Mouse (Mus musculus) large intestine, adult 2 months (tissue): ENCODE data around the gene Olfr781. TPM values are rescaled to one million over a fixed set of nuclear protein-coding genes. Genes with fewer than 3 reads are reported as not detected.
"Not testable (repeated sequence)": the region's sequence is repeated elsewhere in the genome, so short reads cannot be mapped to it uniquely, and the experiment has no call there.

Source experiments
- DNase-seq: peaks from one replicate; pipeline ENCODE4 v3.0.0-alpha.2; 2012; ENCODE audit warnings: low read depth, low spot score
- WGBS: fragments of 180-500 bp; shearing (Covaris S2); methylation state at CpG from one replicate; pipeline ENCODE4 v1.1.7; 2018; 5-methylcytosine and 5-hydroxymethylcytosine counted together
- polyA plus RNA-seq: library from polyadenylated mRNA; depleted of rRNA; stranded (reverse); fragments of >200 nt; gene quantifications from 2 replicates; pipeline ENCODE4 v1.2.3, GENCODE M21; 2012; rRNA removed

Gene Olfr781
- not detected in 2 replicates for polyA plus RNA-seq

GRCm38 (mm10) chr10:129328554-129328953 lies at the start of gene Olfr781:
TSS of gene Olfr781 (plus strand) at chr10:129328854.
- DNase-seq: no peak

GRCm38 (mm10) chr10:129312973-129313372 lies 15.7 kb upstream of the Olfr781 start:
- 7% methylated on average over 1 of the region's 1 CpGs for WGBS
- DNase-seq: not testable (repeated sequence)

GRCm38 (mm10) chr10:129313521-129313920 lies 15.1 kb upstream of the Olfr781 start:
- not testable (repeated sequence) for DNase-seq
- WGBS: no CpG with 5 or more reads among the region's 1 CpGs

- WGBS: 74% methylated on average over 3 of the region's 3 CpGs
- DNase-seq: no peak
Measured at GRCm38 (mm10) chr10:129317817-129318216, 10.8 kb upstream of the Olfr781 start, which contains the start of gene Olfr780. TSS of gene Olfr780 (plus strand) at chr10:129318117.

GRCm38 (mm10) chr10:129348550-129348949 lies 19.9 kb downstream of the Olfr781 start, which contains the start of gene Olfr782:
TSS of gene Olfr782 (plus strand) at chr10:129348850.
- no peak for DNase-seq
- 81% methylated on average over 3 of the region's 3 CpGs for WGBS

- 32% methylated on average over 2 of the region's 2 CpGs for WGBS
- not testable (repeated sequence) for DNase-seq
Measured at GRCm38 (mm10) chr10:129352475-129352874, 23.8 kb downstream of the Olfr781 start.

- WGBS: 83% methylated on average over 4 of the region's 4 CpGs
Measured at GRCm38 (mm10) chr10:129356496-129356895, 27.8 kb downstream of the Olfr781 start.

GRCm38 (mm10) chr10:129357307-129357706 lies 28.7 kb downstream of the Olfr781 start:
- no peak for DNase-seq

More at GRCm38 (mm10) chr10:129356496-129356895, 27.8 kb downstream of the Olfr781 start:
- DNase-seq: not testable (repeated sequence)

GRCm38 (mm10) chr10:129374051-129374450 lies 45.4 kb downstream of the Olfr781 start:
- WGBS: 81% methylated on average over 5 of the region's 5 CpGs
- DNase-seq: not testable (repeated sequence)

More at GRCm38 (mm10) chr10:129357307-129357706, 28.7 kb downstream of the Olfr781 start:
- whole genome bisulfite sequencing: 72% methylated on average over 5 of the region's 5 CpGs

Other genes starting within 250 kb of the Olfr781 start
- not detected in 2 replicates for gene Olfr767, start 245.9 kb upstream of the Olfr781 start, polyA plus RNA-seq
- not detected in 2 replicates for gene Olfr768, start 229.5 kb upstream of the Olfr781 start, polyA plus RNA-seq
- gene Olfr769, start 211.0 kb upstream of the Olfr781 start, polyA plus RNA-seq: not detected in 2 replicates
- gene Olfr770, start 189.9 kb upstream of the Olfr781 start, polyA plus RNA-seq: not detected in 2 replicates
- gene Olfr771, start 164.1 kb upstream of the Olfr781 start, polyA plus RNA-seq: not detected in 2 replicates
- gene Olfr772, start 150.9 kb upstream of the Olfr781 start, polyA plus RNA-seq: not detected in 2 replicates
- not detected in 2 replicates for gene Olfr773, start 141.4 kb upstream of the Olfr781 start, polyA plus RNA-seq
- not detected in 2 replicates for gene Olfr774, start 92.7 kb upstream of the Olfr781 start, polyA plus RNA-seq
- gene Olfr775, start 80.4 kb upstream of the Olfr781 start, polyA plus RNA-seq: not detected in 2 replicates
- not detected in 2 replicates for gene Olfr776, start 69.7 kb upstream of the Olfr781 start, polyA plus RNA-seq
- gene Olfr777, start 57.4 kb upstream of the Olfr781 start, polyA plus RNA-seq: not detected in 2 replicates
- not detected in 2 replicates for gene Olfr780, start 10.7 kb upstream of the Olfr781 start, polyA plus RNA-seq
- not detected in 2 replicates for gene Olfr782, start 20.0 kb downstream of the Olfr781 start, polyA plus RNA-seq
- gene Olfr784, start 55.2 kb downstream of the Olfr781 start, polyA plus RNA-seq: 0.04 and 0.08 TPM in 2 replicates
- gene Olfr785, start 76.6 kb downstream of the Olfr781 start, polyA plus RNA-seq: not detected in 2 replicates
- gene Olfr786, start 98.5 kb downstream of the Olfr781 start, polyA plus RNA-seq: not detected in 2 replicates
- gene Olfr787, start 133.0 kb downstream of the Olfr781 start, polyA plus RNA-seq: not detected in 2 replicates
- not detected in 2 replicates for gene Olfr788, start 142.1 kb downstream of the Olfr781 start, polyA plus RNA-seq
- gene Olfr789, start 155.9 kb downstream of the Olfr781 start, polyA plus RNA-seq: not detected in 2 replicates
- gene Olfr790, start 169.6 kb downstream of the Olfr781 start, polyA plus RNA-seq: not detected in 2 replicates
- gene Olfr791, start 192.9 kb downstream of the Olfr781 start, polyA plus RNA-seq: not detected in 2 replicates
- not detected in 2 replicates for gene Olfr792, start 210.3 kb downstream of the Olfr781 start, polyA plus RNA-seq
- not detected in 2 replicates for gene Olfr794, start 238.8 kb downstream of the Olfr781 start, polyA plus RNA-seq